Mouse (Mus musculus): ENCODE results near the gene Bloc1s5.

The Bloc1s5 gene

GRCm38 (mm10) chr13:38573281-38573680 lies 61.6 kb downstream of the Bloc1s5 start:
- no peak for DNase-seq (ENCODE audit: low read depth, low spot score)

- DNase-seq (ENCODE audit: low read depth, low spot score): no peak
Observed at GRCm38 (mm10) chr13:38565245-38565644, 69.7 kb downstream of the Bloc1s5 start.

GRCm38 (mm10) chr13:38554611-38555010 lies 80.3 kb downstream of the Bloc1s5 start:
- DNase-seq (ENCODE audit: low read depth, low spot score): no peak

- no peak for DNase-seq (ENCODE audit: low read depth, low spot score)
Observed at GRCm38 (mm10) chr13:38554210-38554609, 80.7 kb downstream of the Bloc1s5 start.

DNA sequence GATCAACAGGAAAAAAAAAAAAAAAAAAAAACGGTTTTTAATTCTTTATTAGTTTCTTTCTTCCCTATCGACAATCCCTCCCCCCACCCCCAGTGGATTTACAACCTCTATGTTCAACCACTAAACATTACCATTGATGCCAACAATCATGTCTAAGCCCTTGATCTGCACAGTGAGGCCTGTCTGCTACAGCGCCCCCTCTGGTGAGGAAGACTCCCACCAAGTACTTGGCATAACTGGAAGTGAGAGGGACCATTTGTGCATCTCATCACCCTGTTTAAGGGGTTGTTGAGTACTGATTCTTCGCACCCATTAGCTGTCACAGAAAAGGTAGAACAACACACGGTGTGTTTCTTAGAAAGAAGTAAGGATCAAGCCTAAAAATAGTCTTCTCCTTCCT lies 86.2 kb downstream of the Bloc1s5 start:
- DNase-seq (ENCODE audit: low read depth, low spot score): no peak

DNA sequence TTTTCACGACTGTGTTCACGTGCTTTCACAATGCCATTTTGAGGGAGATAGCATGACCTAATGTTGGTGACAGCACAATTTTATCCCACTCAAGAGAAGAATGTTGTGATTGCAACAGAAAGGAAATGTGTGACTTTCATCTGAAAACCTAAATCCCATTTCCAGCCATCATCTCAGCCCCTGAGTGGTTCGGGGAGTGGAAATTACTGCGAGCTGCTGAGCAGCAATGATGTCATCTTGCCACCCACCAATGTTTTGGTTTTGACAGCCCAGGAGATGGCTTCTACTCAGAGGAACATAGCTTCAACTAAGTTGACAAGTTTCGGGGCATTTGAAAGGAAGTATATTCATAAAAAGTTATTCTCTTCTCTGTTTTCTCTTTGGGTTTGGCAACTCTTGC lies 87.2 kb downstream of the Bloc1s5 start:
- no peak for DNase-seq (ENCODE audit: low read depth, low spot score)

GRCm38 (mm10) chr13:38546754-38547153 lies 88.2 kb downstream of the Bloc1s5 start:
- no peak for DNase-seq (ENCODE audit: low read depth, low spot score)

DNA sequence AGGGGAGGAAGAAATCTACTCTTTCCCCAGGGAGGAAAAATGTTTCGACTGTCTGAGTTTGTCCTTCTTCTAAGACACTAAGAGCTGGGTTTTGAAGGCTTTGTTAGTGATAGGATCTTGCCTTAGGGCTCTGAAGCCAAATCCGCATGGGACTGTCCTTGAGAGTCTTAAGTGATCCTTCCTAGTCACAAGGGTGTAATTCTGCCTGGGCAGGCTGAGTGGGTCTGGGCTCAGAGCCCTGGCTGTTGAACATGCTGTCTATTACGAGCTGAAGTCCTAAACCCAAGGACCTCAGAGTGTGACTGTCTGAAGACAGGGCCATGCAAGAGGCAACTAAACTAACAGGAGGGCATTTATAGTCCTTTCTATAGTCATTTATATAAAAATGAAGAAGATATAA lies 89.4 kb downstream of the Bloc1s5 start:
- DNase-seq (ENCODE audit: low read depth, low spot score): no peak

DNA sequence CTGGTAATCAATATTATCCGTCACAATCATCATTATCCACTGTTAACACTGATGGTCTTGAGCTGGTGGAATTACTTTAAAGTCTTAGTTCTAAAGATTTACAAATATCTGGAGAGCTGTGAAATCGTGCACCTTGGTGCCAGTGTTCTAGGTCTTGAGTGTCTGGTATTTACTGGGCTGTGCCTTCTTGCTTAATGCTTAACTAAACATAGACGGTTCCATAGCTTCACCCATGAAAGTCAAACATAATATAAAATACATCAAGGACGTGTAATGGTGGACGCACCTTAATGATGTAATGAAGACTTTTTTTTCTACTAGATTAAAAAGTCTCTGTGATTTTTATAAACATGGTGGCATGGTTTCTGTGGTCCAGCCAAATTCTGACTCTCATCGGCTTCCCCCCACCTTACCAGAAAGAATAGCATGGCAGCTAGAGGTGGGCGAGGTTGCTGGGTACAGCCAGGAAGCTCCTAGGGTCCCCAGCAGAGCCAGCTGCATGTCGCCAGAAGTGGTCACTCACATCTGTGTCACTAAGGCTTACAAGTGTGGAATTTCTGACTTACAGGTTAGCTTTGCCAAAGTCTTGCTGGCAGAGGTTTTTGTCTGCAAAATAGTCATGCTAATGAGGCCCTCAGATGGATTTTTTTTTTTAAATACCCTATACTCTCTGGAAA lies 90.0 kb downstream of the Bloc1s5 start:
- no peak for DNase-seq (ENCODE audit: low read depth, low spot score)

DNA sequence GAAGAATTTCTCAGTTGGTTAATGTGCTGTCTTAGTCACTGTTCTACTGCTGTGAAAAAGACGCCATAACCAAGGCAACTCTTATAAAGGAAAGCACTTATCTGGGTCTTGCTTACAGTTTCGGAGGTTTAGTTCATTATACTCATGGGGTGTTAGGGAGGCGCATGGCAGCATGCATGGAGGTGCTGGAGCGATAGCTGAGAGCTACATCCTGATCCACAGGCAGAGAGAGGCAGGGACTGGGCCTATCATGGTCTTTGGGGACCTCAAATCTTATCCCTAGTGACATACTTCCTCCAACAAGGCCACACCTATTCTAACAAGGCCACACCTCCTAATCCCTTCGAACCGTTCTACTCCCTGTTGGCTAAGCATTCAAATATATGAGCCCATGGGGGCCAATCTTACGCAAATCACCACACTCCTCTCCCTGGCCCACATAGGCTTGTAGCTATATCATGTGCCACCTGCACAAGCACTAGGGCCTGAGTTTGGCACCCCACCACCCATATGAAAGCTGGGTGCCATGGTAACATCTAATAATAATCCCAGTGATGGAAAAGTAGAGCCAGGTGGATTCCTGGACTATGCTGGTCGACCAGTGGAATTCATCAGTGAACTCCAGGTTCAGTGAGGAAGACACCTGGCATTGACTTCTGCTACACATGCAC lies 91.3 kb downstream of the Bloc1s5 start:
- no peak for DNase-seq (ENCODE audit: low read depth, low spot score)

All from brain, adult 2 months (tissue).